8 mouse cellular contexts compared by ENCODE assay signal in the genomic region with DNA sequence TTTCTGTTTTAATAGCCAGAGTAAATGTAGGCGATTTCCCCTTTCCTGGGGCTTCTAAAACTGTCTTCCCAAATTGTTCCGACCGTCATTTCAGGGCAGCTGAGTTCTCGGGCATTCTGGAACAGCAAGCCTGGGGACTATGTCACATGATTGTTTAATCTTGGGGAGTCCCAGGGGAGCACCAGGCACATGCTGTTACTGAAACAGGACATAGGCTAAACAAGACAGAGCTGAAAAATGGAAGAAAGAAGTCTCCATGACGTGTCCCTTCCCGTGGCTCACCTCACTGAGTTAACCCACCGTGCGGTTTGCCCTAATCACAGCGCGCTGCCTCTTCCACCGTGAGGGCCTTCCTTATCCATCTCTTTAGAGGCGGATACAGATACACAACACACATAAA.
DNase-seq lines count a peak whose midpoint lies in the region; ATAC-seq and TF ChIP-seq lines count a peak whose summit lies in the region.

No protein-coding gene starts in this region.

- intact Hi-C loops in left cerebral cortex, postnatal 36 days (cut with DNase I), result no loop called here

- H3K27ac ChIP-seq in testis, adult 2 months (ENCODE audit: control insufficient read depth, insufficient read depth, low read depth, low read length), result 0 out of 2 replicates have a peak overlapping the region, but pooled peaks have one; percentile 8
- peak overlapping the region; percentile 31; the same call in 1 of the 2 replicates for H3K27ac ChIP-seq in heart, embryonic 12.5 days (ENCODE audit: poor library complexity, severe bottlenecking)
- H3K27ac ChIP-seq in liver, embryonic 11.5 days (ENCODE audit: low read depth, low read length), result no peak overlapping the region

- H3K4me1 ChIP-seq in testis, adult 2 months (ENCODE audit: control insufficient read depth, insufficient read depth, low read length), result peaks cover 2% of the 10 kb centered on the region; the same call in 1 of the 2 replicates
- peaks cover 33% of the 10 kb centered on the region for H3K4me1 ChIP-seq in heart, embryonic 12.5 days (replicated peaks)
- H3K4me1 ChIP-seq in liver, embryonic 11.5 days (replicated peaks; ENCODE audit: control insufficient read depth, insufficient read depth, low read length), result no peaks in the 10 kb centered on the region

- no peak for DNase-seq in testis, postnatal 14 days (ENCODE audit: low spot score)
- DNase-seq in liver, embryonic 11.5 days (ENCODE audit: low spot score), result no peak
- DNase-seq in cerebellum, adult 9-10 months, result no peak
- DNase-seq in adrenal gland, postnatal 14 days, result no peak
- no peak for DNase-seq in urinary bladder, postnatal 14 days (ENCODE audit: low spot score)
- no peak for DNase-seq in left cerebral cortex, postnatal 36 days (ENCODE audit: low spot score in 2 of 2)

- H3K9ac ChIP-seq in heart, embryonic 12.5 days, result peak overlapping the region; percentile 57
- no peak overlapping the region for H3K9ac ChIP-seq in liver, embryonic 11.5 days (ENCODE audit: low read depth, low read length)

- 37% methylated on average over 12 of the region's 12 CpGs for WGBS in heart, embryonic 12.5 days
- 62% methylated on average over 12 of the region's 12 CpGs for WGBS in liver, embryonic 11.5 days

- no peak overlapping the region for H3K4me3 ChIP-seq in testis, adult 2 months (ENCODE audit: control insufficient read depth, low read depth, low read length)
- peak overlapping the region; percentile 35 for H3K4me3 ChIP-seq in heart, embryonic 12.5 days
- no peak overlapping the region for H3K4me3 ChIP-seq in liver, embryonic 11.5 days (ENCODE audit: low read depth, low read length)

- ATAC-seq in heart, embryonic 12.5 days (ENCODE audit: insufficient number of reproducible peaks, low FRiP score), result no peak; the same call in 1 of the 2 replicates
- no peak for ATAC-seq in liver, embryonic 11.5 days (replicated peaks; ENCODE audit: low FRiP score)

- TF ChIP-seq POLR2A in testis, adult 2 months (IDR thresholded peaks at IDR 0.05; ENCODE audit: control insufficient read depth, low read depth, low read length), result no peak

- H3K4me2 ChIP-seq in heart, embryonic 12.5 days, result peak overlapping the region; percentile 70
- H3K4me2 ChIP-seq in liver, embryonic 11.5 days, result peak overlapping the region; percentile 17; the same call in 1 of the 2 replicates

- H3K36me3 ChIP-seq in testis, adult 2 months (ENCODE audit: control insufficient read depth, insufficient read depth, low read length), result no peaks in the 10 kb centered on the region
- H3K36me3 ChIP-seq in heart, embryonic 12.5 days, result no peaks in the 10 kb centered on the region; the same call in 1 of the 2 replicates
- no peaks in the 10 kb centered on the region for H3K36me3 ChIP-seq in liver, embryonic 11.5 days (ENCODE audit: control insufficient read depth, insufficient read depth, low read length)

- no peaks in the 10 kb centered on the region for H3K9me3 ChIP-seq in heart, embryonic 12.5 days (replicated peaks)
- no peaks in the 10 kb centered on the region for H3K9me3 ChIP-seq in liver, embryonic 11.5 days (ENCODE audit: control insufficient read depth, low read length)

- no peak for TF ChIP-seq CTCF in testis, adult 2 months (IDR thresholded peaks at IDR 0.05; ENCODE audit: control insufficient read depth, insufficient read depth, insufficient replicate concordance, low read depth, low read length)

- H3K27me3 ChIP-seq in testis, adult 2 months (ENCODE audit: control insufficient read depth, insufficient read depth, low read length), result no peaks in the 10 kb centered on the region
- no peaks in the 10 kb centered on the region for H3K27me3 ChIP-seq in heart, embryonic 12.5 days (replicated peaks)
- H3K27me3 ChIP-seq in liver, embryonic 11.5 days (replicated peaks; ENCODE audit: control insufficient read depth, insufficient read depth, low read length), result no peaks in the 10 kb centered on the region
